Mouse (Mus musculus) left cerebral cortex, postnatal 14 days (tissue): ENCODE data around the gene Olfr71. TPM values are rescaled to one million over a fixed set of nuclear protein-coding genes. Genes with fewer than 3 reads are reported as not detected.
A peak's percentile ranks its signal among the peaks of the same experiment; 100 is the strongest.

Experiments used
- DNase-seq, 2 experiments: peaks; one replicate each; pipeline ENCODE4 v3.0.0; 2021 to 2022; ENCODE audit warnings: low spot score in 2 of 2, mixed read lengths in 1 of 2
- intact Hi-C: fragments of 180-260 bp; cut with DNase I; formaldehyde crosslinking; loops from one replicate; pipeline ENCODE4 v1.15.1; 2025
- long read RNA-seq, 2 experiments: library from polyadenylated mRNA; stranded (forward); transcript quantifications; one replicate each; pipeline ENCODE4 v2.0.0; 2021
- total RNA-seq, 2 experiments: library from RNA; stranded (reverse); gene quantifications; 2 replicates each; pipeline ENCODE4 v1.2.3; 2021

Gene Olfr71
- not detected for total RNA-seq
- long read RNA-seq, experiment 1: 0 reads
- long read RNA-seq, experiment 2: 0 reads

- DNase-seq: no peak
- intact Hi-C loops: loop anchor here (2.0 kb wide), 1 partner anchor 37 kb away; no protein-coding TSS in a partner anchor
Observed at GRCm38 (mm10) chr4:43709869-43710268, at the start of gene Olfr71. Gene Olfr71 (minus strand): TSS chr4:43710255.

GRCm38 (mm10) chr4:43757213-43757612, 47.2 kb upstream of the Olfr71 start:
- intact Hi-C loops: no loop called here
- no peak for DNase-seq

- DNase-seq: peak; percentile 64 to 65
- intact Hi-C loops: loop anchor here (1.0 to 10.0 kb wide), 2 partner anchors 116 to 240 kb away; partner anchors contain the start of gene Ccin
Observed at GRCm38 (mm10) chr4:43745187-43745586, 35.1 kb upstream of the Olfr71 start.

GRCm38 (mm10) chr4:43743099-43743498, 33.0 kb upstream of the Olfr71 start:
- DNase-seq: no peak
- intact Hi-C loops: loop anchor here (10.0 kb wide), 1 partner anchor 242 kb away; the partner anchor contains the start of gene Ccin

GRCm38 (mm10) chr4:43742637-43743036, 32.6 kb upstream of the Olfr71 start:
- no peak for DNase-seq
- intact Hi-C loops: loop anchor here (10.0 kb wide), 1 partner anchor 242 kb away; the partner anchor contains the start of gene Ccin

- no peak for DNase-seq
- intact Hi-C loops: loop anchor here (10.0 kb wide), 1 partner anchor 243 kb away; the partner anchor contains the start of gene Ccin
Observed at GRCm38 (mm10) chr4:43741526-43741925, 31.5 kb upstream of the Olfr71 start.

- no peak for DNase-seq
- intact Hi-C loops: no loop called here
Observed at GRCm38 (mm10) chr4:43738989-43739674, 29.1 kb upstream of the Olfr71 start.

GRCm38 (mm10) chr4:43737144-43737543, 27.1 kb upstream of the Olfr71 start:
- intact Hi-C loops: no loop called here
- DNase-seq: no peak

- intact Hi-C loops: no loop called here
- DNase-seq: no peak
Observed at GRCm38 (mm10) chr4:43733186-43733585, 23.1 kb upstream of the Olfr71 start.

- intact Hi-C loops: no loop called here
- no peak for DNase-seq
Observed at GRCm38 (mm10) chr4:43732171-43732570, 22.1 kb upstream of the Olfr71 start.

- no peak for DNase-seq
- intact Hi-C loops: no loop called here
Observed at GRCm38 (mm10) chr4:43730750-43731297, 20.8 kb upstream of the Olfr71 start.

- DNase-seq: no peak
- intact Hi-C loops: no loop called here
Observed at GRCm38 (mm10) chr4:43729794-43730550, 19.9 kb upstream of the Olfr71 start, which contains the start of gene Spaar. Gene Spaar (plus strand): TSS chr4:43730034.

- DNase-seq: no peak
- intact Hi-C loops: no loop called here
Observed at GRCm38 (mm10) chr4:43729126-43729525, 19.1 kb upstream of the Olfr71 start.

- intact Hi-C loops: no loop called here
- DNase-seq: no peak
Observed at GRCm38 (mm10) chr4:43728576-43728954, 18.5 kb upstream of the Olfr71 start.

GRCm38 (mm10) chr4:43727718-43728575, 17.9 kb upstream of the Olfr71 start:
- no peak for DNase-seq
- intact Hi-C loops: no loop called here

GRCm38 (mm10) chr4:43726995-43727394, 16.9 kb upstream of the Olfr71 start, which contains the start of gene Hrct1:
Gene Hrct1 (plus strand): TSS chr4:43727188.
- intact Hi-C loops: no loop called here
- peak; percentile 44 to 48 for DNase-seq

GRCm38 (mm10) chr4:43726228-43726993, 16.4 kb upstream of the Olfr71 start:
- DNase-seq: no peak
- intact Hi-C loops: no loop called here

- no peak for DNase-seq
- intact Hi-C loops: no loop called here
Observed at GRCm38 (mm10) chr4:43724764-43725163, 14.7 kb upstream of the Olfr71 start.
